Mouse (Mus musculus) olfactory bulb, adult 2 months (tissue): Measurements from ENCODE around the gene Tmtc1.

Experiments used
- CTCF ChIP-seq: fragments of 200-500 bp; IDR thresholded peaks from 2 replicates; pipeline ENCODE4 v1.5.1; 2012; ENCODE audit warnings: low read depth, mild to moderate bottlenecking, low read length, moderate library complexity; ENCODE audit not compliant: insufficient read depth
- POLR2A ChIP-seq: fragments of 200-500 bp; IDR thresholded peaks from 2 replicates; pipeline ENCODE4 v1.6.1; 2012; ENCODE audit warnings: mild to moderate bottlenecking, low read depth, low read length, moderate library complexity; ENCODE audit not compliant: insufficient read depth

DNA sequence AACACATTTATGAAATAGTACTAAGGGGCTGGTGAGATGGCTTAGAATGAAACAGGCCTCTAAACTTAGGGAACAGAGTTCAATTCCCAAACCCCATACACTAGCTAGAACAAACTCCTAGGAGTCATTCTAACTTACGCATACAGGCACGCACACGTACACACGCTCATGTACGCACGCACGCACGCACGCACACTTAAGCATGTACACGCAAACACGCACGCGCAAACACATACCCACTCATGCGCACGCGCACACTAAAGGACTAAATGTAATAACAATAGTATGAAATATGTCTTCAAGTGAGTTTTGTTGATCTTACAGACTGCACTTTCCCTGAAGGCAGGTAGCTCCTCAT lies 90.1 kb downstream of the Tmtc1 start:
- no peak for TF ChIP-seq CTCF
- no peak for TF ChIP-seq POLR2A
